Mouse (Mus musculus) heart, postnatal 25 days (tissue): ENCODE results near the gene Mllt3. TPM values are rescaled to one million over a fixed set of nuclear protein-coding genes. Genes with fewer than 3 reads are reported as not detected.

Experiments
- DNase-seq: peaks from one replicate; pipeline ENCODE4 v3.0.0; 2022; ENCODE audit warnings: low spot score
- intact Hi-C: fragments of 180-260 bp; cut with DNase I; formaldehyde crosslinking; loops from one replicate; pipeline ENCODE4 v1.15.1; 2025
- total RNA-seq, 2 experiments: library from RNA; stranded (reverse); gene quantifications; 2 replicates each; pipeline ENCODE4 v1.2.3; 2021

Mllt3 gene
- total RNA-seq, 2 experiments from 2014 or later: 11.7 to 12.2 TPM

- intact Hi-C loops: no loop called here
- no peak for DNase-seq
These were observed 71.3 kb downstream of the Mllt3 start for GRCm38 (mm10) chr4:87961872-87962271.

GRCm38 (mm10) chr4:87957852-87958251 lies 75.3 kb downstream of the Mllt3 start:
- DNase-seq: no peak
- intact Hi-C loops: no loop called here

- intact Hi-C loops: no loop called here
- DNase-seq: no peak
These were observed 76.0 kb downstream of the Mllt3 start for GRCm38 (mm10) chr4:87957198-87957597.

GRCm38 (mm10) chr4:87955132-87955531 lies 78.0 kb downstream of the Mllt3 start:
- DNase-seq: no peak
- intact Hi-C loops: no loop called here

- no peak for DNase-seq
- intact Hi-C loops: no loop called here
These were observed 78.6 kb downstream of the Mllt3 start for GRCm38 (mm10) chr4:87954421-87955083.

- intact Hi-C loops: no loop called here
- DNase-seq: no peak
These were observed 79.4 kb downstream of the Mllt3 start for GRCm38 (mm10) chr4:87953736-87954135.

GRCm38 (mm10) chr4:87953268-87953667 lies 79.9 kb downstream of the Mllt3 start:
- DNase-seq: no peak
- intact Hi-C loops: no loop called here

GRCm38 (mm10) chr4:87949451-87949850 lies 83.7 kb downstream of the Mllt3 start:
- no peak for DNase-seq
- intact Hi-C loops: no loop called here

- DNase-seq: no peak
- intact Hi-C loops: no loop called here
These were observed 88.8 kb downstream of the Mllt3 start for GRCm38 (mm10) chr4:87944320-87944719.

GRCm38 (mm10) chr4:87942921-87943403 lies 90.2 kb downstream of the Mllt3 start:
- intact Hi-C loops: no loop called here
- DNase-seq: no peak

- intact Hi-C loops: no loop called here
- DNase-seq: no peak
These were observed 93.5 kb downstream of the Mllt3 start for GRCm38 (mm10) chr4:87939474-87940154.

- intact Hi-C loops: no loop called here
- DNase-seq: no peak
These were observed 96.8 kb downstream of the Mllt3 start for GRCm38 (mm10) chr4:87936326-87936725.

GRCm38 (mm10) chr4:87933701-87934337 lies 99.3 kb downstream of the Mllt3 start:
- intact Hi-C loops: no loop called here
- no peak for DNase-seq

- DNase-seq: no peak
- intact Hi-C loops: no loop called here
These were observed 102.6 kb downstream of the Mllt3 start for GRCm38 (mm10) chr4:87930356-87931245.

- DNase-seq: no peak
- intact Hi-C loops: loop anchor here (10.0 kb wide), 1 partner anchor 86 kb away; no protein-coding TSS in a partner anchor
These were observed 104.5 kb downstream of the Mllt3 start for GRCm38 (mm10) chr4:87928603-87929199.

- intact Hi-C loops: loop anchor here (10.0 kb wide), 1 partner anchor 87 kb away; no protein-coding TSS in a partner anchor
- DNase-seq: no peak
These were observed 105.8 kb downstream of the Mllt3 start for GRCm38 (mm10) chr4:87927354-87927753.

- intact Hi-C loops: loop anchor here (10.0 kb wide), 1 partner anchor 94 kb away; no protein-coding TSS in a partner anchor
- no peak for DNase-seq
These were observed 112.5 kb downstream of the Mllt3 start for GRCm38 (mm10) chr4:87920664-87921063.

- intact Hi-C loops: no loop called here
- DNase-seq: no peak
These were observed 121.8 kb downstream of the Mllt3 start for GRCm38 (mm10) chr4:87911172-87911994.
